Mouse (Mus musculus) ES-Bruce4 (cell line): ENCODE measurements around the gene Psmb11.

Experiments
- CTCF ChIP-seq: IDR thresholded peaks from one replicate; pipeline ENCODE4 v1.8.1; 2011; ENCODE audit warnings: low read depth, low read length
- EP300 ChIP-seq: IDR thresholded peaks from 2 replicates; pipeline ENCODE4 v1.6.1; 2011; ENCODE audit warnings: low read depth, low read length; ENCODE audit not compliant: insufficient read depth
- POLR2A ChIP-seq: IDR thresholded peaks from one replicate; pipeline ENCODE4 v1.8.1; 2011; ENCODE audit warnings: low read length; ENCODE audit not compliant: insufficient read depth

GRCm38 (mm10) chr14:54603038-54603654 is 18.1 kb upstream of the Psmb11 start:
- peak; percentile 10; the same call in 1 of the 2 replicates for TF ChIP-seq EP300
- peak; percentile 20 for TF ChIP-seq POLR2A
- no peak for TF ChIP-seq CTCF
